Mouse (Mus musculus) stomach, postnatal 0 days (tissue): ENCODE data around the gene Col17a1. TPM values are rescaled to one million over a fixed set of nuclear protein-coding genes. Genes with fewer than 3 reads are reported as not detected.

Experiments
- ATAC-seq: fragments of 200-750 bp; cut with Nextera tagmentation; 2 replicates; pipeline ENCODE4 v1.8.0; 2017; ENCODE audit not compliant: low FRiP score, low TSS enrichment
- DNase-seq: peaks from one replicate; pipeline ENCODE4 v3.0.0-alpha.2; 2016; ENCODE audit warnings: low spot score
- H3K27ac ChIP-seq: fragments of 300-500 bp; sonication (generic); replicated peaks from 2 replicates; pipeline ENCODE4 v1.5.1; 2014; ENCODE audit warnings: mild to moderate bottlenecking, control low read depth
- H3K27me3 ChIP-seq: fragments of 300-500 bp; sonication (generic); 2 replicates; pipeline ENCODE4 v1.6.1; 2014; ENCODE audit warnings: low read length; ENCODE audit not compliant: control insufficient read depth, insufficient read depth
- H3K36me3 ChIP-seq: fragments of 300-500 bp; sonication (generic); 2 replicates; pipeline ENCODE4 v1.6.1; 2014; ENCODE audit warnings: low read length, mixed read lengths; ENCODE audit not compliant: control insufficient read depth, insufficient read depth
- H3K4me1 ChIP-seq: fragments of 300-500 bp; sonication (generic); replicated peaks from 2 replicates; pipeline ENCODE4 v1.6.1; 2014; ENCODE audit warnings: antibody characterized with exemption; ENCODE audit not compliant: control insufficient read depth, insufficient read depth
- H3K4me2 ChIP-seq: fragments of 300-500 bp; sonication (generic); replicated peaks from 2 replicates; pipeline ENCODE4 v1.6.1; 2014; ENCODE audit warnings: low read depth, mild to moderate bottlenecking, control low read depth, moderate library complexity
- H3K4me3 ChIP-seq: fragments of 300-500 bp; sonication (generic); 2 replicates; pipeline ENCODE4 v1.5.1; 2014; ENCODE audit warnings: low read depth, low read length, control low read depth
- H3K9ac ChIP-seq: fragments of 300-500 bp; sonication (generic); 2 replicates; pipeline ENCODE4 v1.6.1; 2014; ENCODE audit warnings: mild to moderate bottlenecking, low read length, control low read depth, mixed read lengths
- H3K9me3 ChIP-seq: fragments of 300-500 bp; sonication (generic); 2 replicates; pipeline ENCODE4 v1.6.1; 2016; ENCODE audit warnings: low read length; ENCODE audit not compliant: control insufficient read depth
- CTCF ChIP-seq: IDR thresholded peaks from 2 replicates; pipeline ENCODE4 v1.5.1; 2016; ENCODE audit warnings: antibody characterized with exemption, low read depth, mild to moderate bottlenecking, moderate library complexity
- EP300 ChIP-seq: optimal IDR thresholded peaks from 2 replicates; pipeline ENCODE3; 2016; ENCODE audit warnings: antibody characterized with exemption
- WGBS: fragments of 180-500 bp; shearing (Covaris S2); extraction: QIAGEN DNeasy Blood & Tissue Kit; methylation state at CpG from one replicate; pipeline ENCODE4 v1.1.7; 2014; 5-methylcytosine and 5-hydroxymethylcytosine counted together
- polyA plus RNA-seq: library from polyadenylated mRNA; unstranded; fragments of >200 nt; fragmentation: Nextera tagmentation; extraction: Ambion mirVana; gene quantifications from 2 replicates; pipeline ENCODE4 v1.2.1, GENCODE M21; 2015

Col17a1 gene
- polyA plus RNA-seq, 1 experiment from 2014 or later: 13.9 TPM

GRCm38 (mm10) chr19:47724903-47725302 lies 33.0 kb upstream of the Col17a1 start:
- Histone ChIP-seq H3K36me3 (no peaks in the 10 kb centered on the region), H3K4me2 (no peak overlapping the region), H3K9ac (no peak overlapping the region), H3K9me3 (no peaks in the 10 kb centered on the region), H3K27ac (no peak overlapping the region), H3K4me1 (0 out of 2 replicates have a peak, but pooled peaks cover 2% of the 10 kb centered on the region), H3K27me3 (no peaks in the 10 kb centered on the region), H3K4me3 (no peak overlapping the region)
- TF ChIP-seq CTCF (no peak), EP300 (no peak)
- 71% methylated on average over 4 of the region's 4 CpGs for WGBS
- DNase-seq (no peak), ATAC-seq (no peak)

GRCm38 (mm10) chr19:47722471-47722870 lies 30.6 kb upstream of the Col17a1 start:
- ATAC-seq: no peak
- H3K27ac ChIP-seq: no peak overlapping the region
- 58% methylated on average over 6 of the region's 6 CpGs for WGBS
- no peaks in the 10 kb centered on the region for H3K36me3 ChIP-seq
- no peaks in the 10 kb centered on the region for H3K27me3 ChIP-seq
- no peak for DNase-seq
- H3K4me3 ChIP-seq: no peak overlapping the region
- TF ChIP-seq EP300: no peak
- no peak for TF ChIP-seq CTCF
- no peak overlapping the region for H3K9ac ChIP-seq
- no peaks in the 10 kb centered on the region for H3K4me1 ChIP-seq
- no peaks in the 10 kb centered on the region for H3K9me3 ChIP-seq
- H3K4me2 ChIP-seq: no peak overlapping the region

GRCm38 (mm10) chr19:47719147-47719546 lies 27.3 kb upstream of the Col17a1 start:
- no peak for ATAC-seq
- TF ChIP-seq CTCF (no peak), EP300 (no peak)

GRCm38 (mm10) chr19:47716144-47716543 lies 24.2 kb upstream of the Col17a1 start:
- Histone ChIP-seq H3K9ac (no peak overlapping the region), H3K4me1 (no peaks in the 10 kb centered on the region), H3K36me3 (no peaks in the 10 kb centered on the region), H3K4me3 (no peak overlapping the region), H3K9me3 (0 out of 2 replicates have a peak, but pooled peaks cover 2% of the 10 kb centered on the region), H3K27ac (no peak overlapping the region), H3K27me3 (no peaks in the 10 kb centered on the region), H3K4me2 (no peak overlapping the region)
- 60% methylated on average over 2 of the region's 2 CpGs for WGBS
- TF ChIP-seq CTCF (peak; percentile 53), EP300 (no peak)
- DNase-seq (no peak), ATAC-seq (no peak)

More at GRCm38 (mm10) chr19:47719147-47719546, 27.3 kb upstream of the Col17a1 start:
- Histone ChIP-seq H3K36me3 (no peaks in the 10 kb centered on the region), H3K4me3 (no peak overlapping the region), H3K4me1 (no peaks in the 10 kb centered on the region), H3K27ac (no peak overlapping the region), H3K4me2 (no peak overlapping the region), H3K27me3 (no peaks in the 10 kb centered on the region), H3K9me3 (0 out of 2 replicates have a peak, but pooled peaks cover 2% of the 10 kb centered on the region), H3K9ac (no peak overlapping the region)
- no peak for DNase-seq
- 87% methylated on average over 3 of the region's 3 CpGs for WGBS

GRCm38 (mm10) chr19:47713457-47713856 lies 21.6 kb upstream of the Col17a1 start:
- Histone ChIP-seq H3K4me3 (no peak overlapping the region), H3K4me1 (no peaks in the 10 kb centered on the region), H3K4me2 (no peak overlapping the region), H3K27ac (no peak overlapping the region), H3K27me3 (no peaks in the 10 kb centered on the region), H3K36me3 (no peaks in the 10 kb centered on the region), H3K9me3 (0 out of 2 replicates have a peak, but pooled peaks cover 2% of the 10 kb centered on the region), H3K9ac (no peak overlapping the region)
- TF ChIP-seq CTCF: no peak
- ATAC-seq: no peak
- DNase-seq: no peak
- WGBS: 59% methylated on average over 9 of the region's 9 CpGs

GRCm38 (mm10) chr19:47710376-47710775 lies 18.5 kb upstream of the Col17a1 start:
- H3K36me3 ChIP-seq: no peaks in the 10 kb centered on the region
- H3K27me3 ChIP-seq: no peaks in the 10 kb centered on the region
- ATAC-seq (peak; percentile 49; the same call in 1 of the 2 replicates), DNase-seq (no peak)
- no peak overlapping the region for H3K4me3 ChIP-seq
- WGBS: 62% methylated on average over 4 of the region's 4 CpGs
- H3K4me2 ChIP-seq: no peak overlapping the region
- H3K27ac ChIP-seq: no peak overlapping the region
- TF ChIP-seq CTCF (no peak), EP300 (no peak)
- no peaks in the 10 kb centered on the region for H3K4me1 ChIP-seq
- no peak overlapping the region for H3K9ac ChIP-seq
- H3K9me3 ChIP-seq: no peaks in the 10 kb centered on the region
